Mouse (Mus musculus): Measurements from ENCODE around the gene Spcs2. TPM values are rescaled to one million over a fixed set of nuclear protein-coding genes. Genes with fewer than 3 reads are reported as not detected.

Spcs2 gene
- polyA plus RNA-seq (2015; fragmentation: Nextera tagmentation; extraction: Ambion mirVana), result 169 and 193 TPM in 2 replicates

DNA sequence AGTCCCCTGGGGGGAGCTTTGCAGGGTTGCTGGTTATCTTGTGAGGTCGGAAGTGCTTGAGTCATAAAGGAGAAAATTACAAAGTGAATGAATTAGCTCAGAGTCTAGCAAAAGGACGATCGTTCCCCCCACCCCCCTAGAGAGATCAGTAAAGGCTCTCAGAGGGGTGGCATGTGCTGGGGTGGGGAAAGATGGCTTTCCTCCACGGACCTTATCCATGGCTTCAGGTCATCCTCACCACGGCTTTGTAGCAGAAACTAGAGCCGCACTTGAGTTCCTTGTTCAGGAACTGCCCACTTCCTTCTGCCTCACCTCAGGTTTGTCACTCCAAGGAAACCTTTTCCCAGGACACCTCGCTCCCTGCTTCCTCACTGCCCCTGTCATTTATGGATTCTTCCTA lies at the start of gene Spcs2:
TSS of gene Spcs2 (minus strand) at position 101 of the 400 bp plus-strand sequence.
- no peak for ATAC-seq (ENCODE audit: insufficient read depth)
- WGBS (ENCODE audit: insufficient replicate concordance), result 32% methylated on average over 7 of the region's 7 CpGs

DNA sequence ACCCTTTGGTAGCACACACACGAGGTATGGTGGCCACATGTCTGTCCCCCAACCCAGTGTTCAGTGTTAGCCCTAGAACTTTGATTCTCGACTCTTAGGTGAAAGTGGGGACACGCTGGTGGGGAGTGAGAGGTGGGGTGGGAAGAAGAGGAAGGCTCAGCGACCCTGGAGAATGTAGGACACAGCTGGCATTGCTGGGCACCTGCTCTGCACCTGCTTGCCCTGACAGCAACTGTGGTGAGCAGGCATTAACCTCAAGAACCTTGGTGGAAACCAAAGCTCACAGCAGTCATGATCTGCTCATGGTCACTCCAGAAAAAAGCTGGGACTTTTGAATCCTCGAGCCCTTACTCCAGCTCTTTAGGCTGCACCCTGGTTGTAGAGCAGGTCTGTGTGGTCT lies 47.8 kb upstream of the Spcs2 start:
- no peaks in the 10 kb centered on the region for H3K36me3 ChIP-seq (replicated peaks)
- 51% methylated on average over 5 of the region's 5 CpGs for WGBS (ENCODE audit: insufficient replicate concordance)
- no peaks in the 10 kb centered on the region for H3K9me3 ChIP-seq (replicated peaks)
- H3K9ac ChIP-seq, result no peak overlapping the region
- H3K27ac ChIP-seq (replicated peaks), result no peak overlapping the region
- ATAC-seq (ENCODE audit: insufficient read depth), result no peak
- H3K4me3 ChIP-seq (replicated peaks), result no peak overlapping the region
- peaks cover 22% of the 10 kb centered on the region for H3K4me1 ChIP-seq (replicated peaks)
- H3K4me2 ChIP-seq, result no peak overlapping the region
- peaks cover 18% of the 10 kb centered on the region for H3K27me3 ChIP-seq

More for the DNA sequence above, at the start of gene Spcs2:
- no peak within 1 kb of the TSS for H3K27ac ChIP-seq (replicated peaks)
- H3K27me3 ChIP-seq, result peaks cover 28% of the 10 kb centered on the region
- H3K36me3 ChIP-seq (replicated peaks), result no peaks in the 10 kb centered on the region
- peaks cover 4% of the 10 kb centered on the region for H3K4me1 ChIP-seq (replicated peaks)
- no peak within 1 kb of the TSS for H3K9ac ChIP-seq
- H3K9me3 ChIP-seq (replicated peaks), result no peaks in the 10 kb centered on the region
- H3K4me3 ChIP-seq (replicated peaks), result no peak within 1 kb of the TSS
- H3K4me2 ChIP-seq, result no peak within 1 kb of the TSS

DNA sequence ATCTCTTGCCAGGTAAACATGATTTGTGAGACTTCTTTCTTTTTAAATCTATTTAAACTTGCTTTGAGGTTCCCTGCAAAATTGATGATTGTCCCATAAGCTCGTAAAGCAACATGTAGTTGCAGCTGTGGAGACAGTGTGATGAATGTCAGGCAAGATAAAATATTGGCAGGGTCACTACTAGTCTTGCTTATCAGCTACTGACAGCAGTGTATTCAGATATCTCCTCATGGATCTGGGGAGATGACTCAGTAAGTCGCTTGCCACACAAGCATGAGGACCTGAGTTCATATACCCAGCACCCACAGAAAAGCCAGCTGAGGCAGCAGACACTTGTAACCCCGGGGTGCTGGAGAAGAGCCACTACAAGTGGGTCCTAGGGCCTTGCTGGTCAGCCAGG lies 44.2 kb upstream of the Spcs2 start:
- Histone ChIP-seq H3K4me3 (replicated peaks) (no peak overlapping the region), H3K27me3 (no peaks in the 10 kb centered on the region), H3K36me3 (replicated peaks) (no peaks in the 10 kb centered on the region), H3K9ac (no peak overlapping the region), H3K4me2 (no peak overlapping the region), H3K9me3 (replicated peaks) (no peaks in the 10 kb centered on the region), H3K4me1 (replicated peaks) (peaks cover 22% of the 10 kb centered on the region), H3K27ac (replicated peaks) (no peak overlapping the region)
- ATAC-seq (ENCODE audit: insufficient read depth), result peak; percentile 44
- 20% methylated on average over 3 of the region's 3 CpGs for WGBS (ENCODE audit: insufficient replicate concordance)

DNA sequence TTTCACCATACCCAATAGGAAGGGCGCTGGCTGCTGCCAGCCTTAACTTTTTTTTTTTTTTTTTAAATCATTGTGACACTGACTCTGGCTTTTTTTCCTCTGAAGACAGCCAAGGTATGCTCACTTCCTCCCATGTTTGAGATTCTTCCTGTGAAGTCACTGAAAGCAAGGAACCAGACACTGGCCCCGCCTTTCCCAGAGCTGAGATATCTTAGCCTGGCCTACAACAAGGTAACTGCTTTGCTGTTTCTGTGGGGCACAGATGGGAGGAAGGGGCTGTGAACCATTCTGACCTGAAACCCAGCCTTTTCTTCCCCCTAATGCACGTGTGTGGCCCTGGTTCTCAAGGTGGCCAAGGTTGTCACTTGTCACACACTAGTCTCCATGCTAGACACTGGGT lies 43.1 kb upstream of the Spcs2 start:
- Histone ChIP-seq H3K4me3 (replicated peaks) (no peak overlapping the region), H3K4me1 (replicated peaks) (peaks cover 22% of the 10 kb centered on the region), H3K27ac (replicated peaks) (no peak overlapping the region), H3K4me2 (no peak overlapping the region), H3K9ac (no peak overlapping the region), H3K36me3 (replicated peaks) (no peaks in the 10 kb centered on the region), H3K27me3 (no peaks in the 10 kb centered on the region), H3K9me3 (replicated peaks) (no peaks in the 10 kb centered on the region)
- 51% methylated on average over 3 of the region's 3 CpGs for WGBS (ENCODE audit: insufficient replicate concordance)
- no peak for ATAC-seq (ENCODE audit: insufficient read depth)

DNA sequence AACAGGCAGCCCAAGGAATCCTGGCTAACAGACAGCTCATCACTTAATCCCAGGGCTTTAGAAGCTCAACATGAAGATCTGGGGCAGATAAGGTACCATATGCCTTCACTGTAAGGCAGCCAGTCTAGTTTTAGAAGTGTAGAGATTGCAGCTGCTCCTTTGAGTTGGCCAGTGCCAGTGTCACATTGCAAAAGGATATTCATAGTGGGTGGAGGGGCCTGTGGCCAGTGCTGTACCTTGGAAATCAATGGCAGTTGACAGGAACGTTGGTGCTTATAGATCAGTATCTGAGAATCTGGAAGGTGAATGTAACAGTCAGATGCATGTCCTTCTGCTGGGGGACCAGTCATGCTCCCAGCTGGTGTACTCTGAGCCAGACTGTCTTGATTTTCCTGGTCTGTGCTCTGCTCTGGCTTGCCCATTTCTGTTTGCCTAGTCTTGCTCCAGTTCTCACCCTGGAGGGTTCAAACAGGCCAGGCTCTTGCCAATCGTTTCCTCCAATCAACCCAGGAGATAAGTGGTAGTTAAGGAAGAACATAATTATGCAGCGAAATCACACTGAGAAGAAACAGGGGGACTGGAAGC lies 41.3 kb upstream of the Spcs2 start:
- H3K4me1 ChIP-seq (replicated peaks), result peaks cover 22% of the 10 kb centered on the region
- H3K27me3 ChIP-seq, result no peaks in the 10 kb centered on the region
- no peak overlapping the region for H3K9ac ChIP-seq
- ATAC-seq (ENCODE audit: insufficient read depth), result no peak
- H3K36me3 ChIP-seq (replicated peaks), result no peaks in the 10 kb centered on the region
- H3K4me2 ChIP-seq, result no peak overlapping the region
- WGBS (ENCODE audit: insufficient replicate concordance), result 19% methylated on average over 3 of the region's 3 CpGs
- no peak overlapping the region for H3K4me3 ChIP-seq (replicated peaks)
- no peak overlapping the region for H3K27ac ChIP-seq (replicated peaks)
- H3K9me3 ChIP-seq (replicated peaks), result no peaks in the 10 kb centered on the region

DNA sequence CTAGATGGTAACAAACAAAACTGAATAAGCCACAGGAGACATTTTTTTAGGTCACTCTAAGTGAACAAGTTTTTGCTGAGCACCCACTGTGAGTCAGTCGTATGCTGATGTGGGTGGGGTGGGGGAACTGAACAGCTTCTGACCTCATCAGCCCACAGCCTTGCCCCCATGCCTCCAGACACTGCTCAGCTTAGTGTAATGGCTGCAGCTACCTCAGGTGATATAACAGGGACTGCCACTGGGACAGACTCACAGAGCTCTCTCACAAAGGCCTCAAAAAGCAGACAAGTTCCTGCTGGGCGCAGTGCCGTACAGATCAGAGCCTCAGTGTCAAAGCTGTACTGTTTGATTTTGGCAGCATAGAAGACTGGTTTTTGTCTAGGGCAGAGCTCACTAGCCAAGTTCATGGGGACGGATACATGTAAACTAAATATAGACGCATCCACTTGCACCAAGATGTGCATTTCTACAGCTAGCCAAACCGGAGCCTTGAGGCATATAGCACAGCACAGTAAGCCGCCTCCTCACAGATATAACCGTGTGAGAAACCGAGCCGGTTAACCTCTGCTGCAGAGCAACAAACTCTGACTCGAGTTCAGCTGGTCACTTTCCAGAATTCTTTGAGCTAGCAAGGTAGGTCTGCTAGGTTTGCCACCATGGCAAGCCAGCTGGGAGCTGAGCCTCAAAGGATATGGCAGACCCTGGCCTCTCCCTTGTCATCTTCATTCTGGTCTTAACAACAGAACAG lies 39.8 kb upstream of the Spcs2 start:
- ATAC-seq (ENCODE audit: insufficient read depth), result no peak
- Histone ChIP-seq H3K9ac (no peak overlapping the region), H3K4me3 (replicated peaks) (no peak overlapping the region), H3K4me1 (replicated peaks) (peaks cover 19% of the 10 kb centered on the region), H3K4me2 (no peak overlapping the region), H3K27me3 (no peaks in the 10 kb centered on the region), H3K9me3 (replicated peaks) (no peaks in the 10 kb centered on the region), H3K36me3 (replicated peaks) (no peaks in the 10 kb centered on the region), H3K27ac (replicated peaks) (no peak overlapping the region)
- WGBS (ENCODE audit: insufficient replicate concordance), result 68% methylated on average over 11 of the region's 11 CpGs

DNA sequence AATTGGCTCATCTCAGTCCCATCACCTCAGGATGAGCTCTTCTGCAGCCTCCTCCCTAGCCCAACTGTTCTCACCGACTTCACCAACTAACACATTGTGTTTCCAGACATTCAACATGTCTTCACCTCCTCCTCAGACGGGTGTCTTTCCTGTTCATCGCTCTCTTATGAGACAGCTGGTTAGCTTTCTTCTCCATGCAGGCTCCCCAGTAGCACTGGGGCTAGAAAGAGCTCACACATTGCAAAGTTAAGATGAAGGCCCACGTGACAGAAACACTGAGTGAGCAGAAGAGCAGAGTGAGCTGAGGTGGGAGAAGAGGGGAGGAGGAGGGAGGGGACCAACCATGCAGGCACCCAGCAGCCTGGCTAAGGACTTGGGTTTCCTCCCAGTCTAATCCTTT lies 38.9 kb upstream of the Spcs2 start:
- H3K4me1 ChIP-seq (replicated peaks), result peaks cover 11% of the 10 kb centered on the region; the same call in 1 of the 2 replicates
- no peak overlapping the region for H3K9ac ChIP-seq
- H3K9me3 ChIP-seq (replicated peaks), result no peaks in the 10 kb centered on the region
- H3K4me2 ChIP-seq, result no peak overlapping the region
- no peak for ATAC-seq (ENCODE audit: insufficient read depth)
- no peak overlapping the region for H3K27ac ChIP-seq (replicated peaks)
- H3K27me3 ChIP-seq, result no peaks in the 10 kb centered on the region
- WGBS (ENCODE audit: insufficient replicate concordance), result 46% methylated on average over 4 of the region's 4 CpGs
- H3K4me3 ChIP-seq (replicated peaks), result no peak overlapping the region
- H3K36me3 ChIP-seq (replicated peaks), result no peaks in the 10 kb centered on the region

DNA sequence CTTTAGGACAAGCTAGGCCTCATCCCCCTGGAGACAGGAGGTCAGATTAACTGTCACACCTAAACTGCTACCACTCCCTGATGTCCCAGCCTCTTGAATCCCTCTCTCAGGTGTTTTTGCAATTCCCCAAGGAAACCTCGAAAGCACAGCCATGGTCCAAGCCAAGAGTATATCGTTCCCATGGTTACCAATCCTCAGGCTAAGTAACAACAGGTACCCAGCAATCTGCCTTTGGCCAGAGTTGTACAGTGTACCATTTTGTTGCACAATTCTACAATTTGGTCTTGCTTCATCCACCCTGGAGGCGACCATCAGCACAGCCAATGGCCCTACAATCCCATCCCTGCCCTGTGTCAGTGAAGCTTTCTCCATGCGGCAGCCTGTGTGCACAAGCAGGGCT lies 33.6 kb upstream of the Spcs2 start:
- Histone ChIP-seq H3K9ac (no peak overlapping the region), H3K4me3 (replicated peaks) (no peak overlapping the region), H3K9me3 (replicated peaks) (no peaks in the 10 kb centered on the region), H3K27me3 (no peaks in the 10 kb centered on the region), H3K4me1 (replicated peaks) (no peaks in the 10 kb centered on the region), H3K27ac (replicated peaks) (no peak overlapping the region), H3K36me3 (replicated peaks) (no peaks in the 10 kb centered on the region), H3K4me2 (no peak overlapping the region)
- WGBS (ENCODE audit: insufficient replicate concordance), result 54% methylated on average over 4 of the region's 4 CpGs
- no peak for ATAC-seq (ENCODE audit: insufficient read depth)

DNA sequence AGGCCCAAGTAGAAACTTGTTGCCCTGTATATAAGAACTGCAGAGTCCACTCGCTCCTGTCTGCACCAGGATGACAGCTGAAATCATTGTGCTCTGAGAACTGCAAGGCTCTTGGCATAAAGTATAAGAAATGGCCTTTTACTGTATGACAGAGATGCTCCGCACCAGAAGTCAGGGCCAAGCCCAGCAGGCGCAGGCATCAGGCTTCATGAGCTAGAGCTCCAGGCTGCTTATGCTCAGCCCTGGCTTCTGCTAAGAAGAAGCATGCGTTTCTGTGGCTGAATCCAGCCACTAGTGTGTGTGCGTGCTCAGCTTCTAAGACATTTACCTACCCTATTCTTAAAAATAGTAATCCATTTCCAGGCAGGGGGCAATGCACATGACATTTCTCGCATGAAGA lies 31.2 kb upstream of the Spcs2 start:
- Histone ChIP-seq H3K27me3 (no peaks in the 10 kb centered on the region), H3K27ac (replicated peaks) (no peak overlapping the region), H3K4me1 (replicated peaks) (no peaks in the 10 kb centered on the region), H3K9me3 (replicated peaks) (no peaks in the 10 kb centered on the region), H3K4me2 (no peak overlapping the region), H3K36me3 (replicated peaks) (no peaks in the 10 kb centered on the region), H3K9ac (no peak overlapping the region), H3K4me3 (replicated peaks) (no peak overlapping the region)
- ATAC-seq (ENCODE audit: insufficient read depth), result no peak
- WGBS (ENCODE audit: insufficient replicate concordance), result 63% methylated on average over 6 of the region's 6 CpGs

DNA sequence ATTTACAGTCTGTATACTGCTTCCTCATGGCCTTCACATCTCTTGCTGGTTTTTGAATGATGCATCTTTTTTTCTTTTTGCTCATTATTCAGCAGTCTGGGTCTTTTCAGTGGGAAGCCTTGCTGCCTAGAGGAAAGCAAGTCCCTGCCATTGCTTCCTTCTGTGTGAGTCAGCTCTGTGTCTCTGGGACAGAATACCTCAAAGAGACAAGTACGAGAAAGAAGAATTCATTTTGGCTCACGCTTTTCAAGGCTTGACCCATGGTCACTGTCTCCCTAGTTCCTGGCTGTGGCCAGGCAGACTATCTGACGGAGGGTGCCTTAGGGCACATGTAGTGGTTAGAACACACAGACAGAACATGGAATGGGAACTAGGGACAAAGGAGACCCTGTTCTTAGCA lies 30.7 kb upstream of the Spcs2 start:
- Histone ChIP-seq H3K9ac (no peak overlapping the region), H3K9me3 (replicated peaks) (no peaks in the 10 kb centered on the region), H3K27ac (replicated peaks) (no peak overlapping the region), H3K4me3 (replicated peaks) (no peak overlapping the region), H3K27me3 (no peaks in the 10 kb centered on the region), H3K4me2 (no peak overlapping the region), H3K36me3 (replicated peaks) (no peaks in the 10 kb centered on the region), H3K4me1 (replicated peaks) (no peaks in the 10 kb centered on the region)
- WGBS (ENCODE audit: insufficient replicate concordance), result 60% methylated on average over 3 of the region's 3 CpGs
- ATAC-seq (ENCODE audit: insufficient read depth), result no peak

DNA sequence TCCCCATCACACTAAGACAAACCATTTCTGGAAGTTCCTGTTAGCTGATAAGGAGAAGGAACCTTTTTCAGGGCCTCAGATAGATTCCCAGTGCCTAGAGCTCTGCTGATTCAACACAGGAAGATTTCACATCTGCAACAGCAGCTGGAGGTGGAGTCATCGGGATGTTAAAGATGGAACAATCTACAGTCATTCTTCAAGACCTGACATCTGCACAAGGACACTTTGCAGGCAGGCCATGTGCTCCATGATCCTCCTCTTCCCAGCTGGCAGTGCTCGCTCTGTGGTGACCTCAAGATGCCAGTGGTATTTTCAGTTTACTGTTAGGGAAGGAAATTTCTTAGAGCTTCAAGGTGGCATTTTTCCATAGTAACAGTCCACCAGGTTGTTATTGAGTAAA lies 29.1 kb upstream of the Spcs2 start:
- Histone ChIP-seq H3K27ac (replicated peaks) (no peak overlapping the region), H3K36me3 (replicated peaks) (no peaks in the 10 kb centered on the region), H3K4me2 (no peak overlapping the region), H3K27me3 (no peaks in the 10 kb centered on the region), H3K4me1 (replicated peaks) (no peaks in the 10 kb centered on the region), H3K9ac (no peak overlapping the region), H3K9me3 (replicated peaks) (no peaks in the 10 kb centered on the region), H3K4me3 (replicated peaks) (no peak overlapping the region)
- 45% methylated on average over 2 of the region's 2 CpGs for WGBS (ENCODE audit: insufficient replicate concordance)
- ATAC-seq (ENCODE audit: insufficient read depth), result no peak

DNA sequence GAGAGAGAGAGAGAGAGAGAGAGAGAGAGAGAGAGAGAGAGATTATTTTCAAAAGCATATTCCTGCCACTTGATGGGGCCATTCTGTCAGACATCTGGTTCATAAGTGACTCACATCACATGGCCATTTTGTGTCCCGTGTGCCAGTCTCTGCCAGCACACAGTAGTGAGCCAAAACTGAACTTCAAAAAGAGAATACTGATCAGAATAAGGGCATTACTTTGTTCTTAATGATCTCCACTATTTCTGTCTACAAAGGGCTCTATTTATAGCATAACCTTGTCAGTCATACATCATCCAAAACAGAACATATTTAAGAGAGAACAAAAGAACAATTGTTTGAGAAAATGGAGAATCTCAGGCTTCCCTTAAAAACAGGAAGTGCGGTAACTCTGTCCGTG lies 28.2 kb upstream of the Spcs2 start:
- WGBS (ENCODE audit: insufficient replicate concordance), result 34% methylated on average over 3 of the region's 3 CpGs
- no peak overlapping the region for H3K27ac ChIP-seq (replicated peaks)
- ATAC-seq (ENCODE audit: insufficient read depth), result no peak
- no peak overlapping the region for H3K4me2 ChIP-seq
- H3K4me1 ChIP-seq (replicated peaks), result no peaks in the 10 kb centered on the region
- no peaks in the 10 kb centered on the region for H3K9me3 ChIP-seq (replicated peaks)
- no peaks in the 10 kb centered on the region for H3K36me3 ChIP-seq (replicated peaks)
- no peaks in the 10 kb centered on the region for H3K27me3 ChIP-seq
- H3K9ac ChIP-seq, result no peak overlapping the region
- no peak overlapping the region for H3K4me3 ChIP-seq (replicated peaks)

All from liver, embryonic 15.5 days (tissue).